Mouse (Mus musculus): ENCODE results near the gene Syk. TPM values are rescaled to one million over a fixed set of nuclear protein-coding genes. Genes with fewer than 3 reads are reported as not detected.

Gene Syk
- polyA plus RNA-seq, 1 experiment from 2014 or later: 6.7 TPM

GRCm38 (mm10) chr13:52673856-52674255 lies 90.9 kb downstream of the Syk start:
- H3K27ac ChIP-seq: no peak overlapping the region

GRCm38 (mm10) chr13:52674839-52675238 lies 91.9 kb downstream of the Syk start:
- no peaks in the 10 kb centered on the region for H3K36me3 ChIP-seq
- H3K27ac ChIP-seq: no peak overlapping the region

More at GRCm38 (mm10) chr13:52673856-52674255, 90.9 kb downstream of the Syk start:
- DNase-seq (ENCODE audit: low spot score): no peak
- Histone ChIP-seq H3K27me3 (ENCODE audit: insufficient read depth, poor library complexity, severe bottlenecking) (no peaks in the 10 kb centered on the region), H3K9me3 (no peaks in the 10 kb centered on the region), H3K4me1 (peaks cover 11% of the 10 kb centered on the region; the same call in 1 of the 2 replicates), H3K36me3 (no peaks in the 10 kb centered on the region), H3K4me3 (no peak overlapping the region)
- 39% methylated on average over 4 of the region's 4 CpGs for WGBS

GRCm38 (mm10) chr13:52675526-52676294 lies 92.7 kb downstream of the Syk start:
- Histone ChIP-seq H3K36me3 (no peaks in the 10 kb centered on the region), H3K4me3 (no peak overlapping the region), H3K27ac (no peak overlapping the region), H3K4me1 (peaks cover 14% of the 10 kb centered on the region), H3K9me3 (no peaks in the 10 kb centered on the region), H3K27me3 (ENCODE audit: insufficient read depth, poor library complexity, severe bottlenecking) (no peaks in the 10 kb centered on the region)
- DNase-seq (ENCODE audit: low spot score): no peak
- 80% methylated on average over 8 of the region's 8 CpGs for WGBS

More at GRCm38 (mm10) chr13:52674839-52675238, 91.9 kb downstream of the Syk start:
- DNase-seq (ENCODE audit: low spot score): no peak
- Histone ChIP-seq H3K4me3 (no peak overlapping the region), H3K4me1 (peaks cover 13% of the 10 kb centered on the region), H3K27me3 (ENCODE audit: insufficient read depth, poor library complexity, severe bottlenecking) (no peaks in the 10 kb centered on the region), H3K9me3 (no peaks in the 10 kb centered on the region)
- 32% methylated on average over 12 of the region's 12 CpGs for WGBS

DNA sequence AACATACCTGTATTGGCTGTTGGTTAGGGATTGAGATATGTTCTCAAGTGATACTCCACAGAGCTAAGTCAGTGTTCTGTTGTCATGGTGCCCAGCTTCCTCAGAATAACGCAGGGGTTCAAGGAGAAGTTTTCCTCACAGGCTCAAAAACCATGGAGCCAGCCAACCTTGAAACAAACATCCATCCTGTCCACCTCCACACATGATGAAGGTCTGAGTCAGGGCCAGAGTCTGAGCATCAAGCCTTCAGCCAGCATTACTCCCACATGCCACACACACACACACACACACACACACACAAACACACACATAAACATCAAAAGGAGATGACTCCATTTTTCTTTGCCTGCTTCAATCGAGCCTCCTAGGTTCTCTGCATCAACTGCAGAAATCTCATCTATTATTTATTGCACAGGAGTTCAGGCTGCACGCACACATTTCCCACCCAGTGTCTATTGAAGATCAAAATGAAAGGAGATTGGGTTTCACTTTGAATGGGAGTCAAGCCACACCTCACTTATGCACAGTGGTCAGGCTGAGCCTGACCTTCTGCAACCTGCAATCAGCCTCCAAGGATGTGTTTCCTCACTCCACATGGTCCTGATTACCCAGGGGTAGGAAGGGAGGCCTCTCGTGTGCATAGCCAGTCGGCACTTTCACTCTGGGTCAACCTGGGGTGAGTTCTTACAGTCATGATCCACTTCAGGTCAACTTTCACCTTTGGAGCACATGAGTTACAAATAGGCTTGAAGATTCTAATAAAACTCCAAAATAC lies 93.9 kb downstream of the Syk start:
- DNase-seq (ENCODE audit: low spot score): no peak
- H3K27ac ChIP-seq: no peak overlapping the region
- no peaks in the 10 kb centered on the region for H3K27me3 ChIP-seq (ENCODE audit: insufficient read depth, poor library complexity, severe bottlenecking)
- WGBS: 74% methylated on average over 5 of the region's 5 CpGs
- H3K4me1 ChIP-seq: peaks cover 14% of the 10 kb centered on the region
- H3K36me3 ChIP-seq: no peaks in the 10 kb centered on the region
- no peaks in the 10 kb centered on the region for H3K9me3 ChIP-seq
- H3K4me3 ChIP-seq: no peak overlapping the region

DNA sequence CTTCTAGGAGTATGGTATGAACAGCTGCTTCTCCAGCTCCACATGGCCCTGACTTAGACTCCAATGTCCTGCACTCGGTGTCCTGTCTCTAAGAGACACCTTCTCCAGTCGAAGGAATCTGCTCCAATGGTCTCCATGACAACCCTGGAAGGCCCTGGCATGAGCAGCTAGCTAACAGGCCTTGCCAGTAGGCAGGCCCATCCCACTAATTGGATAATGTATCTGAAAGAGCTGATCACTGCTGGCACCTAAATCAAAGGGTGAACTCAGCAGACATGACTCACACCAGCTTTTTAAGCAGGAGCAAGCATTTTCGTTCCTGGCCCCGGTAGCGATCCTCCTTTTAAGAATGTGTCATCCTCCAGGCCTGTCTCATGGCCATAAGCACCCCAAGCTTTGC lies 96.9 kb downstream of the Syk start:
- Histone ChIP-seq H3K4me3 (no peak overlapping the region), H3K36me3 (no peaks in the 10 kb centered on the region), H3K27me3 (ENCODE audit: insufficient read depth, poor library complexity, severe bottlenecking) (0 out of 2 replicates have a peak, but pooled peaks cover 3% of the 10 kb centered on the region), H3K4me1 (peaks cover 3% of the 10 kb centered on the region; the same call in 1 of the 2 replicates), H3K27ac (no peak overlapping the region), H3K9me3 (no peaks in the 10 kb centered on the region)
- no peak for DNase-seq (ENCODE audit: low spot score)
- WGBS: 77% methylated on average over 5 of the region's 5 CpGs

DNA sequence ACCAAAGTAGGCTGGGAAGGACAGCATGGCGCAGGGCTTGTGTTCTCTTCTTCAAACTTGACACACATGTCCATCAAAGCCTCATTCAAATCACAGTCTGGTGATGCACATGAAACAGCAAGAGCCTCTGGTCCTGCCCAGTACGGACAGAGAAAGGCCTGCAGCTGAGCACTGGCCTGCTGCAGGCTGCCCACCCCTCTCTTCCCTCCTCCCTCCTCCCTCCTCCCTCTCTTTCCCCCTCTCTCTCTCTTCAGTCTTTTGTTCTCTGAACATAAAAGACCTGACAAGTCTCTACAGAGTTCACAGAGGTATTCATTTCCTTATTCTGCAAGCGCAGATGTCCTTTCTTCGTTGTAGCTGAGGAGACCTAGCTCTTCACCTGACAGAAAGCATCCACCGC lies 99.1 kb downstream of the Syk start:
- Histone ChIP-seq H3K36me3 (no peaks in the 10 kb centered on the region), H3K27ac (no peak overlapping the region), H3K4me1 (peaks cover 3% of the 10 kb centered on the region; the same call in 1 of the 2 replicates), H3K9me3 (no peaks in the 10 kb centered on the region), H3K27me3 (ENCODE audit: insufficient read depth, poor library complexity, severe bottlenecking) (0 out of 2 replicates have a peak, but pooled peaks cover 3% of the 10 kb centered on the region), H3K4me3 (no peak overlapping the region)
- DNase-seq (ENCODE audit: low spot score): no peak
- WGBS: 85% methylated on average over 5 of the region's 5 CpGs

- H3K36me3 ChIP-seq: no peaks in the 10 kb centered on the region
- H3K27me3 ChIP-seq (ENCODE audit: insufficient read depth, poor library complexity, severe bottlenecking): peaks cover 10% of the 10 kb centered on the region; the same call in 1 of the 2 replicates
- WGBS: 84% methylated on average over 13 of the region's 13 CpGs
- no peaks in the 10 kb centered on the region for H3K4me1 ChIP-seq
- no peak overlapping the region for H3K4me3 ChIP-seq
- DNase-seq (ENCODE audit: low spot score): no peak
- no peak overlapping the region for H3K27ac ChIP-seq
- H3K9me3 ChIP-seq: no peaks in the 10 kb centered on the region
Measured at GRCm38 (mm10) chr13:52690425-52690824, 107.5 kb downstream of the Syk start.

DNA sequence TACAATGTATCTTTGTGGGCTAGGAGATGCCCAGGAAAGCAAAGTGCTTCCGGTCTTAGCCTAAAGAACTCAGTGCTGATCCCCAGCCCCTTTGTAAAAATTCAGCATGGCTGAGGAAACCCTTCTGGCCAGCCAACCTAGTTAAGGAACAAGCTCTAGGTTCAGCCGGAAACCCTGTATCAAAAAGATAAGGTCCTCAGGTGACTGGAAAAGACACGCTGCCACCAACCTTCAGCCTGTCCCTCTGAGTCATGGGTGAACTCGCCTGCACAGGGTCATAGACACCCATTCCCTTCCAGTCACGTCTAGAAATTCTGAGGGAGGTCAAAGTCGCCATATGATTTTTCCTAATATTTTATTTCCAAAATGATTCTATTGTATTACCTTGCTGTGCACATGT lies 109.3 kb downstream of the Syk start:
- no peaks in the 10 kb centered on the region for H3K9me3 ChIP-seq
- no peak overlapping the region for H3K4me3 ChIP-seq
- no peak overlapping the region for H3K27ac ChIP-seq
- 79% methylated on average over 6 of the region's 6 CpGs for WGBS
- no peak for DNase-seq (ENCODE audit: low spot score)
- H3K27me3 ChIP-seq (ENCODE audit: insufficient read depth, poor library complexity, severe bottlenecking): peaks cover 10% of the 10 kb centered on the region; the same call in 1 of the 2 replicates
- no peaks in the 10 kb centered on the region for H3K4me1 ChIP-seq
- H3K36me3 ChIP-seq: no peaks in the 10 kb centered on the region

DNA sequence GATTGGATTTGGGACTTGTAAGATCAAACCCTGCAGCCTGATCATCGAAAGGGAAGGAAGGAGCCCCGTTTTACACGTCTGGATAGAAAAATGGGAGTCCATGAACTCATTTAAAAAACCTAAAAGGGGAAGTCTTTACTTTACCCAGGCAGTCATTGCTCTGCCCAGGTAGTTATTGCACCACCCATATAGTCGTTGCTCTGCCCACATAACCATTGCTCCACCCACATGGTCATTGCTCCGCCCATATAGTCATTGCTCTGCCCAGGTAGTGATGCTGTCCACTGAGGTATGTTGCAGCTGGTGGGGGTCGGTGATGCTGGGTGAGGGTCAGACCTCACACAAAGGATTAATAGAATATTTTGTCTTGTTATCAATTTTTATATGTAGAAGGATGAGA lies 111.9 kb downstream of the Syk start:
- H3K27me3 ChIP-seq (ENCODE audit: insufficient read depth, poor library complexity, severe bottlenecking): no peaks in the 10 kb centered on the region
- H3K9me3 ChIP-seq: no peaks in the 10 kb centered on the region
- 79% methylated on average over 6 of the region's 6 CpGs for WGBS
- DNase-seq (ENCODE audit: low spot score): no peak
- H3K4me1 ChIP-seq: no peaks in the 10 kb centered on the region
- no peaks in the 10 kb centered on the region for H3K36me3 ChIP-seq
- no peak overlapping the region for H3K27ac ChIP-seq
- no peak overlapping the region for H3K4me3 ChIP-seq

Other genes starting within 250 kb of the Syk start
- 1.0 and 1.1 TPM in 2 replicates for gene Diras2, start 51.9 kb upstream of the Syk start, polyA plus RNA-seq (2016; fragmentation: Nextera tagmentation; extraction: Ambion mirVana)